Mouse (Mus musculus): ENCODE data around the gene Myo1g.

The Myo1g gene

GRCm38 (mm10) chr11:6529961-6530360 is 9.2 kb upstream of the Myo1g start:
- DNase-seq (ENCODE audit: low read depth, low spot score), result no peak

GRCm38 (mm10) chr11:6528186-6529006 is 7.6 kb upstream of the Myo1g start:
- peak; percentile 95 for DNase-seq (ENCODE audit: low read depth, low spot score)

GRCm38 (mm10) chr11:6527256-6528185 is 6.8 kb upstream of the Myo1g start:
- DNase-seq (ENCODE audit: low read depth, low spot score), result peak; percentile 45

- DNase-seq (ENCODE audit: low read depth, low spot score), result peak; percentile 73
Observed at GRCm38 (mm10) chr11:6526526-6527255, 5.9 kb upstream of the Myo1g start.

- no peak for DNase-seq (ENCODE audit: low read depth, low spot score)
Observed at GRCm38 (mm10) chr11:6525241-6525640, 4.5 kb upstream of the Myo1g start.

- no peak for DNase-seq (ENCODE audit: low read depth, low spot score)
Observed at GRCm38 (mm10) chr11:6524880-6525238, 4.1 kb upstream of the Myo1g start.

- peak; percentile 51 for DNase-seq (ENCODE audit: low read depth, low spot score)
Observed at GRCm38 (mm10) chr11:6524165-6524879, 3.6 kb upstream of the Myo1g start.

GRCm38 (mm10) chr11:6523662-6524088 is 2.9 kb upstream of the Myo1g start:
- DNase-seq (ENCODE audit: low read depth, low spot score), result peak; percentile 70

- no peak for DNase-seq (ENCODE audit: low read depth, low spot score)
Observed at GRCm38 (mm10) chr11:6522782-6523525, 2.2 kb upstream of the Myo1g start.

- DNase-seq (ENCODE audit: low read depth, low spot score), result no peak
Observed at GRCm38 (mm10) chr11:6519491-6520033, 1.2 kb downstream of the Myo1g start.

- DNase-seq (ENCODE audit: low read depth, low spot score), result no peak
Observed at GRCm38 (mm10) chr11:6514837-6515236, 5.9 kb downstream of the Myo1g start.

- no peak for DNase-seq (ENCODE audit: low read depth, low spot score)
Observed at GRCm38 (mm10) chr11:6508269-6508876, 12.4 kb downstream of the Myo1g start.

GRCm38 (mm10) chr11:6506516-6506915 is 14.2 kb downstream of the Myo1g start:
- no peak for DNase-seq (ENCODE audit: low read depth, low spot score)

- no peak for DNase-seq (ENCODE audit: low read depth, low spot score)
Observed at GRCm38 (mm10) chr11:6504689-6505088, 16.1 kb downstream of the Myo1g start.

GRCm38 (mm10) chr11:6504226-6504625 is 16.5 kb downstream of the Myo1g start:
- DNase-seq (ENCODE audit: low read depth, low spot score), result no peak

- no peak for DNase-seq (ENCODE audit: low read depth, low spot score)
Observed at GRCm38 (mm10) chr11:6502506-6502905, 18.3 kb downstream of the Myo1g start.

GRCm38 (mm10) chr11:6497311-6497948 is 23.3 kb downstream of the Myo1g start:
- peak; percentile 41 for DNase-seq (ENCODE audit: low read depth, low spot score)

GRCm38 (mm10) chr11:6489691-6490503 is 30.9 kb downstream of the Myo1g start:
- peak; percentile 64 for DNase-seq (ENCODE audit: low read depth, low spot score)
